14 mouse cellular contexts compared by ENCODE assay signal in genomic region chrX:158976648-158977047, GRCm38 (mm10).
DNase-seq lines count a peak whose midpoint lies in the region; ATAC-seq and TF ChIP-seq lines count a peak whose summit lies in the region.
"Had no signal": no experiment of that assay in that cellular context is flagged by ENCODE, and none has a peak within 500 bp of the region (broad histone marks: within the 10 kb centered on the region; RNA-seq: fewer than 3 reads in every experiment).

No protein-coding gene starts in this region.

- no peaks in the 10 kb centered on the region for H3K9me3 ChIP-seq in lung, embryonic 15.5 days
- no peaks in the 10 kb centered on the region for H3K9me3 ChIP-seq in lung, postnatal 0 days (ENCODE audit: low read length)
- H3K9me3 ChIP-seq: embryonic facial prominence, embryonic 15.5 days; heart, embryonic 15.5 days; hindbrain, embryonic 13.5 days; liver, embryonic 13.5 days had no signal

- no peak overlapping the region for H3K4me3 ChIP-seq in lung, embryonic 15.5 days
- H3K4me3 ChIP-seq in lung, postnatal 0 days (ENCODE audit: low read depth, low read length): no peak overlapping the region
- H3K4me3 ChIP-seq: embryonic facial prominence, embryonic 15.5 days; heart, embryonic 15.5 days; hindbrain, embryonic 13.5 days; liver, embryonic 13.5 days had no signal

- no peak for TF ChIP-seq CTCF in lung, postnatal 0 days (IDR thresholded peaks at IDR 0.05)

- no peak overlapping the region for H3K9ac ChIP-seq in lung, embryonic 15.5 days
- no peak overlapping the region for H3K9ac ChIP-seq in lung, postnatal 0 days (replicated peaks; ENCODE audit: low read depth)
- H3K9ac ChIP-seq: embryonic facial prominence, embryonic 15.5 days; heart, embryonic 15.5 days; hindbrain, embryonic 13.5 days; liver, embryonic 13.5 days had no signal

- 36% methylated on average over 5 of the region's 5 CpGs for WGBS in lung, embryonic 15.5 days
- 39% methylated on average over 4 of the region's 5 CpGs for WGBS in lung, postnatal 0 days

- peak; percentile 11 for DNase-seq in cerebellum, adult 11 months
- no peak for DNase-seq in cerebellum, postnatal 4 days (ENCODE audit: low spot score in 2 of 2)
- no peak for DNase-seq in lung, postnatal 25 days (ENCODE audit: low spot score)
- peak; percentile 40 for DNase-seq in cerebellum, adult 9-10 months
- peak; percentile 24 for DNase-seq in lung, postnatal 0 days (ENCODE audit: low spot score)
- DNase-seq in thymus, postnatal 10 days (ENCODE audit: low spot score in 2 of 2): no peak
- no peak for DNase-seq in right cerebral cortex, postnatal 4 days
- DNase-seq: adrenal gland, adult 2 months; liver, embryonic 13.5 days had no signal

- H3K27ac ChIP-seq in lung, embryonic 15.5 days: no peak overlapping the region
- H3K27ac ChIP-seq in lung, postnatal 0 days (ENCODE audit: low read length): no peak overlapping the region
- H3K27ac ChIP-seq: embryonic facial prominence, embryonic 15.5 days; heart, embryonic 15.5 days; hindbrain, embryonic 13.5 days; liver, embryonic 13.5 days had no signal

- no peak for TF ChIP-seq EP300 in lung, postnatal 0 days (IDR thresholded peaks at IDR 0.05)

- no peaks in the 10 kb centered on the region for H3K36me3 ChIP-seq in lung, embryonic 15.5 days
- no peaks in the 10 kb centered on the region for H3K36me3 ChIP-seq in lung, postnatal 0 days (ENCODE audit: insufficient read depth, low read length)
- H3K36me3 ChIP-seq: embryonic facial prominence, embryonic 15.5 days; heart, embryonic 15.5 days; hindbrain, embryonic 13.5 days; liver, embryonic 13.5 days had no signal

- ATAC-seq in lung, embryonic 15.5 days (ENCODE audit: borderline replicate concordance, extremely low read depth, low FRiP score, low TSS enrichment): peak; percentile 27; the same call in 1 of the 2 replicates
- ATAC-seq in lung, postnatal 0 days: no peak
- ATAC-seq: forebrain, embryonic 16.5 days had no signal

- H3K4me2 ChIP-seq in lung, embryonic 15.5 days: no peak overlapping the region
- H3K4me2 ChIP-seq in lung, postnatal 0 days (replicated peaks; ENCODE audit: low read depth, low read length): no peak overlapping the region
- H3K4me2 ChIP-seq: embryonic facial prominence, embryonic 15.5 days; heart, embryonic 15.5 days; hindbrain, embryonic 13.5 days; liver, embryonic 13.5 days had no signal

- no peaks in the 10 kb centered on the region for H3K4me1 ChIP-seq in lung, embryonic 15.5 days
- H3K4me1 ChIP-seq in lung, postnatal 0 days (ENCODE audit: insufficient read depth, low read depth, low read length): no peaks in the 10 kb centered on the region
- H3K4me1 ChIP-seq: embryonic facial prominence, embryonic 15.5 days; heart, embryonic 15.5 days; hindbrain, embryonic 13.5 days; liver, embryonic 13.5 days had no signal

- H3K27me3 ChIP-seq in lung, embryonic 15.5 days: no peaks in the 10 kb centered on the region
- no peaks in the 10 kb centered on the region for H3K27me3 ChIP-seq in lung, postnatal 0 days (replicated peaks; ENCODE audit: insufficient read depth, low read length)
- H3K27me3 ChIP-seq: embryonic facial prominence, embryonic 15.5 days; heart, embryonic 15.5 days; hindbrain, embryonic 13.5 days; liver, embryonic 13.5 days had no signal

Comparison
In these comparisons a context has a peak if more than half of its experiments do, and no peak if none do; other contexts are left out.
1. DNase-seq: peak in cerebellum, adult 11 months (single experiment), cerebellum, adult 9-10 months (single experiment) and lung, postnatal 0 days (single experiment); none in cerebellum, postnatal 4 days (0 of 2), lung, postnatal 25 days (single experiment), thymus, postnatal 10 days (0 of 2) and right cerebral cortex, postnatal 4 days (single experiment).